ENCODE assay signal across 9 mouse cellular contexts in the genomic region with DNA sequence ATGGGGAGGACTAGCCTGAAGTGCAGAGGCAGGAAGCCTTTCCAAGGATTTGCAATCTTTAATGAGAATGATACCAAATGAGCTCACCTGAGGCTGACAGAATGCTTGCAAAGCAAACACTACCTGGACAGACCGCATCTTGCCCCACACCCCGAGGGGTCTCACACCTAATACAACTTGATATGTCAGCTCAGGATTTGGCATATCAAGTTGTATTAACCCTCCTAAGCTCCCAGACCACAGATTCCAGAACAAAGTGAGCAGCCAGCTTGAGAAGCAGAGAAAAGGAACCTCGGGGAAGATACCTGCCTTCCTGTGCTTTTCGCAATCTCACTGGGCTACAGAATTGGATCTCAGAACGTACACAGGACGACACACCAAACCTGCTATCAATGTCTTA. TPM values are rescaled to one million over a fixed set of nuclear protein-coding genes. Genes with fewer than 3 reads are reported as not detected.
DNase-seq lines count a peak whose midpoint lies in the region; ATAC-seq and TF ChIP-seq lines count a peak whose summit lies in the region.
"Had no signal": no experiment of that assay in that cellular context is flagged by ENCODE, and none has a peak within 500 bp of the region (broad histone marks: within the 10 kb centered on the region; RNA-seq: fewer than 3 reads in every experiment).

No protein-coding gene starts in this region.

- peaks cover 64% of the 10 kb centered on the region for H3K4me1 ChIP-seq in hindbrain, embryonic 10.5 days (replicated peaks)
- H3K4me1 ChIP-seq in hindbrain, embryonic 11.5 days (replicated peaks; ENCODE audit: control insufficient read depth, insufficient read depth, low read length), result peaks cover 6% of the 10 kb centered on the region
- H3K4me1 ChIP-seq in E14TG2a.4 (replicated peaks; ENCODE audit: low read depth, low read length), result peaks cover 85% of the 10 kb centered on the region
- peaks cover 38% of the 10 kb centered on the region for H3K4me1 ChIP-seq in brown adipose tissue, adult 24 weeks (ENCODE audit: control insufficient read depth, insufficient read depth, insufficient read length, low read length)
- peaks cover 29% of the 10 kb centered on the region for H3K4me1 ChIP-seq in hindbrain, postnatal 0 days (ENCODE audit: insufficient read depth, low read length)

- no peak for TF ChIP-seq CTCF in E14TG2a.4 (conservative IDR thresholded peaks at IDR 0.05; ENCODE audit: low read length)
- no peak for TF ChIP-seq CTCF in hindbrain, postnatal 0 days (IDR thresholded peaks at IDR 0.05; ENCODE audit: low read depth)

- no peaks in the 10 kb centered on the region for H3K27me3 ChIP-seq in hindbrain, embryonic 10.5 days (ENCODE audit: insufficient read depth, poor library complexity, severe bottlenecking)
- no peaks in the 10 kb centered on the region for H3K27me3 ChIP-seq in hindbrain, embryonic 11.5 days (ENCODE audit: control insufficient read depth, insufficient read depth, low read length)
- no peaks in the 10 kb centered on the region for H3K27me3 ChIP-seq in E14TG2a.4 (ENCODE audit: insufficient read depth, low read length)
- H3K27me3 ChIP-seq in hindbrain, postnatal 0 days (ENCODE audit: insufficient read depth, low read length), result no peaks in the 10 kb centered on the region
- H3K27me3 ChIP-seq: CH12.LX; liver, embryonic 13.5 days had no signal

- WGBS in hindbrain, embryonic 10.5 days, result 83% methylated on average over 6 of the region's 6 CpGs
- 82% methylated on average over 6 of the region's 6 CpGs for WGBS in hindbrain, embryonic 11.5 days
- WGBS in hindbrain, postnatal 0 days, result 77% methylated on average over 6 of the region's 6 CpGs

- H3K4me3 ChIP-seq in hindbrain, embryonic 10.5 days, result no peak overlapping the region
- H3K4me3 ChIP-seq in hindbrain, embryonic 11.5 days (ENCODE audit: low read depth, low read length), result no peak overlapping the region
- peak overlapping the region; percentile 60 for H3K4me3 ChIP-seq in E14TG2a.4 (replicated peaks; ENCODE audit: low read length)
- H3K4me3 ChIP-seq in brown adipose tissue, adult 24 weeks (ENCODE audit: insufficient read depth, low read depth, low read length), result no peak overlapping the region
- H3K4me3 ChIP-seq in hindbrain, postnatal 0 days (ENCODE audit: low read length), result no peak overlapping the region
- H3K4me3 ChIP-seq: liver, embryonic 13.5 days had no signal

- ATAC-seq in hindbrain, embryonic 11.5 days (ENCODE audit: low FRiP score), result no peak
- ATAC-seq in hindbrain, postnatal 0 days, result no peak

- no peak overlapping the region for H3K9ac ChIP-seq in hindbrain, embryonic 11.5 days (ENCODE audit: low read depth, low read length)
- H3K9ac ChIP-seq in hindbrain, postnatal 0 days (replicated peaks; ENCODE audit: low read length), result 0 out of 2 replicates have a peak overlapping the region, but pooled peaks have one; percentile 13
- H3K9ac ChIP-seq: liver, embryonic 13.5 days had no signal

- no peak for DNase-seq in hindbrain, embryonic 10.5 days (ENCODE audit: low spot score)
- no peak for DNase-seq in hindbrain, embryonic 11.5 days (ENCODE audit: low spot score)
- DNase-seq in hindbrain, postnatal 0 days (ENCODE audit: low spot score), result no peak
- DNase-seq in embryo, embryonic 9.5 days (ENCODE audit: extremely low spot score), result no peak
- no peak for DNase-seq in cerebellum, adult 9-11 months
- DNase-seq: liver, embryonic 13.5 days had no signal

- no peak overlapping the region for H3K4me2 ChIP-seq in hindbrain, embryonic 11.5 days (replicated peaks; ENCODE audit: low read depth, low read length)
- no peak overlapping the region for H3K4me2 ChIP-seq in hindbrain, postnatal 0 days (ENCODE audit: low read depth, low read length)
- H3K4me2 ChIP-seq: liver, embryonic 13.5 days had no signal

- no peaks in the 10 kb centered on the region for H3K9me3 ChIP-seq in hindbrain, embryonic 10.5 days
- no peaks in the 10 kb centered on the region for H3K9me3 ChIP-seq in hindbrain, embryonic 11.5 days (ENCODE audit: control insufficient read depth, low read length)
- H3K9me3 ChIP-seq in E14TG2a.4 (ENCODE audit: low read length), result no peaks in the 10 kb centered on the region
- no peaks in the 10 kb centered on the region for H3K9me3 ChIP-seq in hindbrain, postnatal 0 days (ENCODE audit: low read length)
- H3K9me3 ChIP-seq: liver, embryonic 13.5 days had no signal

- peak overlapping the region; percentile 35 for H3K27ac ChIP-seq in hindbrain, embryonic 10.5 days
- no peak overlapping the region for H3K27ac ChIP-seq in hindbrain, embryonic 11.5 days (ENCODE audit: low read depth, low read length)
- 0 out of 2 replicates have a peak overlapping the region, but pooled peaks have one; percentile 11 for H3K27ac ChIP-seq in brown adipose tissue, adult 24 weeks (replicated peaks; ENCODE audit: low read depth, low read length)
- peak overlapping the region; percentile 69; the same call in 1 of the 2 replicates for H3K27ac ChIP-seq in hindbrain, postnatal 0 days
- H3K27ac ChIP-seq: liver, embryonic 13.5 days had no signal

- peaks cover 40% of the 10 kb centered on the region; the same call in 1 of the 2 replicates for H3K36me3 ChIP-seq in hindbrain, embryonic 10.5 days
- H3K36me3 ChIP-seq in hindbrain, embryonic 11.5 days (ENCODE audit: control insufficient read depth, insufficient read depth, low read length), result no peaks in the 10 kb centered on the region
- peaks cover 11% of the 10 kb centered on the region; the same call in 1 of the 2 replicates for H3K36me3 ChIP-seq in E14TG2a.4 (ENCODE audit: insufficient read depth, low read length)
- no peaks in the 10 kb centered on the region for H3K36me3 ChIP-seq in hindbrain, postnatal 0 days (ENCODE audit: insufficient read depth, low read length)
- H3K36me3 ChIP-seq: liver, embryonic 13.5 days had no signal

RNA-seq across cellular contexts. Expression of a gene that starts 53.1 kb away (rescaled TPM):
- polyA plus RNA-seq in hindbrain, embryonic 10.5 days (2016; fragmentation: Nextera tagmentation; extraction: Ambion mirVana), result 12.7 and 14.4 TPM in 2 replicates
- polyA plus RNA-seq in hindbrain, embryonic 11.5 days (2014; fragmentation: Nextera tagmentation; extraction: Ambion mirVana), result 18.0 and 20.2 TPM in 2 replicates
- polyA plus RNA-seq in brown adipose tissue, adult 24 weeks (2012; ENCODE audit: insufficient read depth, insufficient read length, missing spikeins), result 23.3 and 47.0 TPM in 2 replicates
- total RNA-seq in hindbrain, postnatal 0 days (2014; rRNA removed), result 131 and 146 TPM in 2 replicates
- 23.0 and 27.8 TPM in 2 replicates for polyA plus RNA-seq in hindbrain, postnatal 0 days (2015; fragmentation: Nextera tagmentation; extraction: Ambion mirVana)
- total RNA-seq: CH12.LX had no signal
